Mouse (Mus musculus): ENCODE results near the gene Cpeb3.

Gene Cpeb3

GRCm38 (mm10) chr19:37022146-37022545 is 186.3 kb downstream of the Cpeb3 start:
- no peak for DNase-seq

GRCm38 (mm10) chr19:37020951-37021350 is 187.4 kb downstream of the Cpeb3 start:
- DNase-seq, result no peak

GRCm38 (mm10) chr19:37020531-37020930 is 187.9 kb downstream of the Cpeb3 start:
- DNase-seq, result no peak

DNA sequence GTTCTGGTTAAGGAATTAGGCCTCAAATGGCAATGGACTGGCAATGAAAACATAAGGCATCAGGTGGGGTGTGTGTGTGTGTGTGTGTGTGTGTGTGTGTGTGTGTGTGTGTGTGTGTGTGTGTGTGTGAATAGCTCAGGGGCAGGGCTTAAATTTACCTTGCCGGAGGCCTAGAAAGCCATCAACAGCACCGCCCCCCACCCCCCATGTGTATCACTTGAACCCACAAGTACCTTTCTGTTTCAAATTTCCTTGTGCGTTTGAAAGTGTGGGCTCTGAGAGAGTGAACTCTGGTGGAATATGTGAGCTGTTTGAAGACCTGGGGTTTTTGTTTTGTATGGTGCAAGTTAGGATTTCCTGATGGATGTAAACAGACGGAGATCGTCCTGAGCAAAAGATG is 189.5 kb downstream of the Cpeb3 start:
- no peak for DNase-seq

DNA sequence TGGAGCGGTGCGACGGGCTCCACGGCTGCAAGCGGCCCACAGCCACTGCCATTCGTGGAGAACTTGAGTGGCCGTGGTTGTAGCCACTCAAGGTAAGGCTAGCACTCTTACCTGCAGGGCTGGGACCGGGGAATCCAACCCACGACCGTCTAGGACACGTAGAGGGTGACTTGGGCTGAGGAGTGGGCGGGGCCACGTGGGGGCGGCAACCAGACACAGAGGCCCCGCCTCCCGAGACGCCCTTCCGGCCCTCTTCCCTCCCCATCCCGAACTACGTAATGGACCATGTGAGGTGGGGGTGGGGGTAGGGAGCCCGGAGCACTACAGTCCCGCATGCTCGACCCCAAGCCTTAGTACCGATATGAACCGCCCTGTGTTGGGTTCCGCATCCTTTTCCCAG is 190.0 kb downstream of the Cpeb3 start:
- DNase-seq, result peak; percentile 37 to 64

- DNase-seq, result no peak
These were observed 191.5 kb downstream of the Cpeb3 start for GRCm38 (mm10) chr19:37016890-37017289.

- DNase-seq, result no peak
These were observed 194.0 kb downstream of the Cpeb3 start for GRCm38 (mm10) chr19:37014173-37014939.

DNA sequence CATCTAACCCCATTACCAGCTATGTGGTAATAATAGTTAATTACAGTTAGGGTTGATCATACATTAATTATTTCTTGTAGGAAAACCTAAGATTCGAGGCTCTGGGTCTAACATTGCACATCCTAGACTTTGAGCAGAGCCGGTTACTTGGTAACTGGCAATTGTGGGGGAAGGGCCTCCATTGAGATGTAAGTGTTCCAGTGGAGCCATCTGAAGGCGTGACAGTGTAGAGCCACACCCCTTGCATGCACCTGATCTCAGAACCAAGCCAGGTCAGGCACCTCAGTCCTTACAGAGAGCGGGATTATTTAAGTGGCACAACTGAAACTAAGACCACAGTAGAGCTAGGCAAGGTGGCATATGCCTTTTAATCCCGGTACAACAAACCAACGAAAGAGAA is 194.9 kb downstream of the Cpeb3 start:
- no peak for DNase-seq

- DNase-seq, result no peak
These were observed 198.5 kb downstream of the Cpeb3 start for GRCm38 (mm10) chr19:37009878-37010281.

DNA sequence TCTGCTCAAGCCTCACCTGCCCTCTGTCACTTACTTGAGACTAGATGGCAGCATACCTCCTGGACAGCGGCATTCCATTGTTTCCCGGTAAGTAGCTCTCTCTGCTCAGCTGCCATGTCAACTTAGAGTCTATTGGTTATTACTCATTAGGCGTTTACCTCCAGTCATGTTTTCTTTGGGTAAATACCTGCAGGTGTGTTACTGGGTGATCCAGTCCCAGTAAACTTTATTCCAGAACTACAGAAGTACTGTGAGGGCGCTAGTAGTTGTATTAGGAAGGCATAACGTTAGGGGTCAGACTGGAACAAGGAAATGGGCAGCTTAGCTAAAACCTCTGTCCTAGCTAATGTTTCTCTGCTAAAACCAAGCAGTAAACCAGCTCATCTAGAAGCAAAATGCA is 203.8 kb downstream of the Cpeb3 start:
- no peak for DNase-seq

All from cerebellum, postnatal 14 days (tissue).